Mouse (Mus musculus): ENCODE results near the gene Ubac2. TPM values are rescaled to one million over a fixed set of nuclear protein-coding genes. Genes with fewer than 3 reads are reported as not detected.
A peak's percentile ranks its signal among the peaks of the same experiment; 100 is the strongest.

The Ubac2 gene
- total RNA-seq, 1 experiment from 2014 or later, result 32.0 TPM

- no peak for ATAC-seq (ENCODE audit: extremely low read depth, insufficient number of reproducible peaks, low FRiP score, poor library complexity, severe bottlenecking)
Measured at GRCm38 (mm10) chr14:121989869-121990268, 111.4 kb downstream of the Ubac2 start.

DNA sequence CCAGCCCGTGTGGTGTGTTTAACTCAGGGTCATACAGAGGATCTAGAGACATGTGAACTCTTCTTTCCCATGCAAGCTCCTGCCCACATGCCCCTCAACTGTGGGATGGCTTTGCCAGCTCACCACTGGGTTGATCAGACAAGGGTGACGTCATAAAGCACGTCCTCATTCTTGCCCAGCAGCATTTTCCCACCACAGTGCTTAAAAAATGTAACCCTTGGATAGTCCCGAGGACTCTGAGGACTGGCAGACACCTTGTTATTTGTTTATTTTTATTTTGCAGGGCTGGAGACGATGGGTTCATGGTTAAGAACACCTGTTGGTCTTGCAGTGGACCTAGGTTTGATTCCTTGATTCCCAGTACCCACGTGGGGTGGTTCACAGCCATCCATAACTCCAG is 112.5 kb downstream of the Ubac2 start:
- ATAC-seq (ENCODE audit: extremely low read depth, insufficient number of reproducible peaks, low FRiP score, poor library complexity, severe bottlenecking), result no peak

DNA sequence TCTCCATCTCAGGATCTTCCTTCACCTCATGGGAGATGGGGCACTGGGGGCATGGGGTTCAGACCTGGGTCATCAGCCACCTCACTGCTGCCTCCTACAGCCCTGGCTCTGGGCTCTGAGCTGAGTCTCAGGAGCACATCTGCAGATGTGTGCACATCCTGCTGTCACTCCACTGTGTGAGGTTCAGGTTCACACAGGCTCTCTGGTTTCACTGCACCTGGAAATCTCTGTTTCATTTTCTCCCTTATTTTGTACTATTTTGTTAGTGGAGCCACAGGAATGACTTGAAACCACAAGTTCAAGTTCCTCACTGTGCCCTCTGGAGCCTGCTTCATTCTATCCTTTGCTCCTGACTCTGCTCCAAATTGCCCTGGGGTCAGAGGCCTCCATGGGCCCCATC is 113.5 kb downstream of the Ubac2 start:
- no peak for ATAC-seq (ENCODE audit: extremely low read depth, insufficient number of reproducible peaks, low FRiP score, poor library complexity, severe bottlenecking)

DNA sequence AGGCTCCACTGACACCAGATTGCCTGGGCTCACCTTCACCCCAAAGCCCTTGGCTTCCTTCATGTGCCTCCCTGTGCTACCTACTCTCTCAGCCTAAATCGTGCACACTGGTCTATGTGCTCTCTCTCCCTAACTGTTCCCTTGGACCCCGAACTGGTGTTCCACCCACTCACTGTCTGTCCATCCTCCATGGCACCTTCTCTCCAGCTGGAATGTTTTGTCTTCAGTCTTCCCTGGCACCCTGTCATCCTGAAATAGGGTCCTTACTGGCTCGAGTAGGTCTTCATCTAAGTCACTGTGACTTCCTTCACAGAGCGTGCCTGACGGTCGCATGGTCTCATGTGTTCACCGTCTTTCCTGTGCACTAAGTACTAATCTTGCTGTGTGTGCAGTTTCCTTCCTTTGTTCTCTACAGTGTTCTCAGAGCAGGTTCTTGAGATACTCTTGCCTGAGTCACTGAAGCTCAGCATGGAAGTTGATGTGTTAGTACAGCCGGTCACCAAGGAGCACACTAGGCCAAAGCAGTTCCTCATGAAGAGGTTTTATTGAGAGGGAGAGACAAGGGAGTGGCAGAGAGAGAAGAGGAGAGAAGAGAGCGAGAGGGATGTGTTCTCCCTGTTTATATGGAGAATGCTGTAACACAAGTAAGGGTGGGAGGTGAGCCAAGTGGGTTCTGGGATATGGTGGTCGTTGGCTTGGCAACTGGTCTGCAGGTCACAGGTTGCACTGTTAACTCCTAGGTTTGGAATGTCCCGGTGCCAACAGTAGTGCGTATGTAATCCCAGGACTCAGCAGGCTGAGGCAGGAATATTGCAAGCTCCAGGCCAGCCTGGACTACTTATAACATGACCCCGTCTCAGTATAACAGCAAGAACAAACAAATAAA is 114.2 kb downstream of the Ubac2 start:
- no peak for ATAC-seq (ENCODE audit: extremely low read depth, insufficient number of reproducible peaks, low FRiP score, poor library complexity, severe bottlenecking)

- no peak for ATAC-seq (ENCODE audit: extremely low read depth, insufficient number of reproducible peaks, low FRiP score, poor library complexity, severe bottlenecking)
Measured at GRCm38 (mm10) chr14:121993616-121994015, 115.2 kb downstream of the Ubac2 start.

- no peak for ATAC-seq (ENCODE audit: extremely low read depth, insufficient number of reproducible peaks, low FRiP score, poor library complexity, severe bottlenecking)
Measured at GRCm38 (mm10) chr14:121994171-121994700, 115.8 kb downstream of the Ubac2 start.

DNA sequence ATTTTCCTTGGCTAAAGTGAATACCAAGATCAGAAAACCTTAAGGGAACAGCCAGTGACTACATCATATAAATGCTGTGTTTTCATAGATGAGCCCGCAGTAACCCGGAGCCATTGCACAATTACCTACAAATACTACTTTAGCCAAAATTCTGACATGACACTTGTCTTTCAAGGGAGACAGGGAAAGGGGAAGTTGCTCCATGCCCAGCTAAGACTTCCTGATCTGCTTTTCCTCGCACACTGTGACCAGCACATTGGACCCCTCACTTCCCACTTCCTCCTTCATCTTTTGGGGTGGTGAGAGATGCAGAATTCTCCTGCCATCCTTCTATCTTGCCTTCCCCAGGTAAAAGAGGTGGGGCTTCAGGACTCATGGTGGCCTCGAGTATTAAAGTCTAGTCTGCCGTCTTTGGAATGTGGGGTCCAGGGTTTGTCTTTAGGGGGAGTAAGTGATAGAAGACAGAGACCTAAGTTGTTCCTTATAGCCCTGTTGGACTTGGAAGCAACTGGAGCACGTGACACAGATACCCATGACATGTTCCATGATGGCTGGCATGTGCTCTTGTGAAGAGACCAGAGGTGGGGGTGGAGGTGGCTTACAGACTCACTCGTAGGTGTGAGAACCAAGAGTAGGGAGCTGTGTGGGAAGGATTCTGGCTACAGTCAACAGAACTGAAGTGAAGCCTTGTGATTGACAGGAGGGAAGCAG is 116.6 kb downstream of the Ubac2 start:
- peak; percentile 50; the same call in 1 of the 2 replicates for ATAC-seq (ENCODE audit: extremely low read depth, insufficient number of reproducible peaks, low FRiP score, poor library complexity, severe bottlenecking)

- peak; percentile 51; the same call in 1 of the 2 replicates for ATAC-seq (ENCODE audit: extremely low read depth, insufficient number of reproducible peaks, low FRiP score, poor library complexity, severe bottlenecking)
Measured at GRCm38 (mm10) chr14:121995557-121995870, 117.1 kb downstream of the Ubac2 start.

GRCm38 (mm10) chr14:121996786-121997185 is 118.4 kb downstream of the Ubac2 start:
- peak; percentile 24; the same call in 1 of the 2 replicates for ATAC-seq (ENCODE audit: extremely low read depth, insufficient number of reproducible peaks, low FRiP score, poor library complexity, severe bottlenecking)

GRCm38 (mm10) chr14:121999455-121999854 is 121.0 kb downstream of the Ubac2 start:
- no peak for ATAC-seq (ENCODE audit: extremely low read depth, insufficient number of reproducible peaks, low FRiP score, poor library complexity, severe bottlenecking)

GRCm38 (mm10) chr14:122000346-122001105 is 122.1 kb downstream of the Ubac2 start:
- no peak for ATAC-seq (ENCODE audit: extremely low read depth, insufficient number of reproducible peaks, low FRiP score, poor library complexity, severe bottlenecking)

- no peak for ATAC-seq (ENCODE audit: extremely low read depth, insufficient number of reproducible peaks, low FRiP score, poor library complexity, severe bottlenecking)
Measured at GRCm38 (mm10) chr14:122002224-122002623, 123.8 kb downstream of the Ubac2 start.

GRCm38 (mm10) chr14:122003812-122004211 is 125.4 kb downstream of the Ubac2 start:
- no peak for ATAC-seq (ENCODE audit: extremely low read depth, insufficient number of reproducible peaks, low FRiP score, poor library complexity, severe bottlenecking)

DNA sequence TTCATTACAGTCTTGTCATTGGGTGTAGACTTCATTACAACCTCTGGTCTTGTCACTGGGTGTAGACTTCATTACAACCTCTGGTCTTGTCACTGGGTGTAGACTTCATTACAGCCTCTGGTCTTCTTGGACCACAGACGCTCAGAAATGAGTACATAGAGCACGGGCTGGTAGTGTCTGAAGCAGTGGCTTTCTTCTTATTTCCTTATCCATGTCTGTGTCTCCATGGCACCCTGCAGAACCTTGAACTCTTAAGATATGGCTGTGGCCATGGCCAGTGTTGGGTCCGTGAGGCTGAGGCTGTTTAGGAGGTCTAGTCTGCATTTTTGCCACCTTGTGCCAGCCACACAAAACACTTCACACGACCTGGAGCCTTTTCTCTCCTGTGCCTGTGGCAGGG is 129.8 kb downstream of the Ubac2 start:
- no peak for ATAC-seq (ENCODE audit: extremely low read depth, insufficient number of reproducible peaks, low FRiP score, poor library complexity, severe bottlenecking)

DNA sequence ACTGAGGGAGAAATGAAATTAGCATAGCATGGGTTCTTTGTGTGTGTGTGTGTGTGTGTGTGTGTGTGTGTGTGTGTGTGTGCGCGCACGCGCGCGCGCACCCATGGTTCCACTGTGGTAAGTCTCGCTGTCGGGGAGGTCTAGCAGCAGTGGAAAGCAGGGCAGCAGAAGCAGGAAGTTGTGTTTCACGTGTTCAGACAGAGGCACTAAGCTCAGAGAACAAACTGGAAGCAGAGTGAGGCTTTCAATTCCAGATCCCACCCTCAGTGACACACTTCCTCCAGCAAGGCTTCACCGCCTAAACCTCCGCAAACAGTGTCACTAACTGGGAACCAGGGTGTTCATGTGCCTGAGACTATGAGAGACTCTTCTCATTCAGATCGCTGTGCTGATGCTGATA is 131.1 kb downstream of the Ubac2 start:
- ATAC-seq (ENCODE audit: extremely low read depth, insufficient number of reproducible peaks, low FRiP score, poor library complexity, severe bottlenecking), result peak; percentile 75

DNA sequence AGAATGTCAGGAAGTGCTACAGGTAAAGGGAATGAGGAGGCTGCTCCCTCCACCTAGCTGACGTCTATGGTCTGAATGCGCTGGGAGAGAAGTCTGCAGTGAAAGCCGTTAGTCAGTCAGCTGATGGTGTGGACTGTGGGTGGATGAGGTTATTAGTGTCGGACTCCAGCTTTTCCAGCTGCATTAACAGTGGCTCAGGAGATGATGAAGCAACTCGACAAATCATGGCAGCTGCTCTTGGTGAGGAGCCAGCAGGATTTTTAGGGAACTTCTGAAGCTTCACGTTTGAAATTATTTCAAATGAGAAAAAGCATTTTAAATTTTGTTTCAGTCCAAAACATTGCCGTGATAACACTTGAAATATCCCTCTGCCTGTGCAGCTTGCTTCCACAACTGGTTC is 131.9 kb downstream of the Ubac2 start:
- ATAC-seq (ENCODE audit: extremely low read depth, insufficient number of reproducible peaks, low FRiP score, poor library complexity, severe bottlenecking), result no peak

DNA sequence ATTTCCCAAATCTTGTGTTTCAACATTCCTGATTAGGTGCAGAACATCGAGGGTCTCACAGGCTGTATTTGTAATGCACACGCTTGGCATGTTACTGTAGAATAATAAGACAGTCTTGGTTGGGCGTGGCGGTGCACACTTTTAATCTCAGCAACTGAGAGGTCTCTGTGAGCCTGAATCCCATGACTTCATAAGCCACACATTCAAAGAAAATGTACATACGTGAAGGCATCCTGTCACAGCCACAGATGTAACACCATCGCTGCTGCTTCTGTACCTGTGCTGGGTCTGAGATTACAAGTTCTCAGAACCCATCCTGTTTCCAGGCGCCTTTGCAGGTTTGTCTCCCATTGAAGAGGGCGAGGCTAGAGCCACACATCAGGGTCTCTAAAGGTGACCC is 133.3 kb downstream of the Ubac2 start:
- ATAC-seq (ENCODE audit: extremely low read depth, insufficient number of reproducible peaks, low FRiP score, poor library complexity, severe bottlenecking), result no peak

- no peak for ATAC-seq (ENCODE audit: extremely low read depth, insufficient number of reproducible peaks, low FRiP score, poor library complexity, severe bottlenecking)
Measured at GRCm38 (mm10) chr14:122012193-122012592, 133.8 kb downstream of the Ubac2 start.

DNA sequence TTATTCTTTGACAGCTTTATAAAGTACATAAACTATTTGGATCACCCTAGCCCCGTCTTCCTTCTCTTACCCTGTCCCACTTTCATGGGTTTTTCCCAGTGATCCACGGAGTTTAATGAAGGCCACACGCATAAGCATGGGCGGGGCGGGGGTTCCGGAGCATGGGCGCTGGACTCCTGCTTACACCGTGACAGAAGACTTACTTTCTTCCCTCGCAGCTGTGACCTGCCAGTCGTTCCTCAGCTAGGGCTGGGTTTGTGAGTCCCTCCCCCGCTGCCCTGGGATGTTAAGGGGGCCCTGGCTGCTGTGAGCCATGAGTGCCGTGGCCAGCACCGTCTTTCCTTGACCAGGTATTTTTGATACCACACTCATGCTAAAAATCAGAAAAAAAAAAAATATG is 134.4 kb downstream of the Ubac2 start:
- ATAC-seq (ENCODE audit: extremely low read depth, insufficient number of reproducible peaks, low FRiP score, poor library complexity, severe bottlenecking), result no peak
